Mouse (Mus musculus) myocyte (in vitro differentiated cells): ENCODE data around the gene Pml.

Experiments used
- MAX ChIP-seq: IDR thresholded peaks from one replicate; pipeline ENCODE4 v1.6.1; 2011; ENCODE audit warnings: low read depth, mild to moderate bottlenecking, control low read depth
- POLR2A ChIP-seq: IDR thresholded peaks from one replicate; pipeline ENCODE4 v1.6.1; 2011; ENCODE audit warnings: low read depth, mild to moderate bottlenecking, control low read depth, moderate library complexity; ENCODE audit not compliant: insufficient read length
- POLR2AphosphoS2 ChIP-seq: IDR thresholded peaks from one replicate; pipeline ENCODE4 v1.6.1; 2011; ENCODE audit warnings: low read depth, control low read depth; ENCODE audit not compliant: insufficient read length

- TF ChIP-seq POLR2A: no peak
- TF ChIP-seq POLR2AphosphoS2: no peak
- TF ChIP-seq MAX: no peak
These were observed 39.5 kb upstream of the Pml start for GRCm38 (mm10) chr9:58289090-58289489.
